Comparison of ENCODE assay signal across 18 mouse cellular contexts in genomic region chr5:90507411-90507949, GRCm38 (mm10). TPM values are rescaled to one million over a fixed set of nuclear protein-coding genes. Genes with fewer than 3 reads are reported as not detected.
A peak's percentile ranks its signal among the peaks of the same experiment; 100 is the strongest.
DNase-seq lines count a peak whose midpoint lies in the region; ATAC-seq and TF ChIP-seq lines count a peak whose summit lies in the region.
"Had no signal": no experiment of that assay in that cellular context is flagged by ENCODE, and none has a peak within 500 bp of the region (broad histone marks: within the 10 kb centered on the region; RNA-seq: fewer than 3 reads in every experiment).

No protein-coding gene starts in this region.

- no peaks in the 10 kb centered on the region for H3K9me3 ChIP-seq in ES-Bruce4 (replicated peaks; ENCODE audit: control insufficient read depth, insufficient read depth, low read length, poor library complexity, severe bottlenecking)
- no peaks in the 10 kb centered on the region for H3K9me3 ChIP-seq in forebrain, embryonic 13.5 days (replicated peaks)
- no peaks in the 10 kb centered on the region for H3K9me3 ChIP-seq in midbrain, embryonic 10.5 days (replicated peaks)
- H3K9me3 ChIP-seq: liver, embryonic 15.5 days had no signal

- no peak for TF ChIP-seq POLR2A in ES-Bruce4 (IDR thresholded peaks at IDR 0.05; ENCODE audit: insufficient read depth, low read length)

- no peaks in the 10 kb centered on the region for H3K4me1 ChIP-seq in ES-Bruce4 (ENCODE audit: control insufficient read depth, insufficient read depth, low read length)
- 0 out of 2 replicates have a peak, but pooled peaks cover 6% of the 10 kb centered on the region for H3K4me1 ChIP-seq in forebrain, embryonic 13.5 days
- H3K4me1 ChIP-seq in midbrain, embryonic 10.5 days: peaks cover 6% of the 10 kb centered on the region
- H3K4me1 ChIP-seq: liver, embryonic 15.5 days had no signal

- 29% methylated on average over 13 of the region's 13 CpGs for WGBS in forebrain, embryonic 13.5 days
- WGBS in midbrain, embryonic 10.5 days: 53% methylated on average over 13 of the region's 13 CpGs

- TF ChIP-seq CTCF in ES-Bruce4 (IDR thresholded peaks at IDR 0.05; ENCODE audit: low read depth, low read length): no peak

- no peak overlapping the region for H3K27ac ChIP-seq in ES-Bruce4 (ENCODE audit: insufficient read depth, low read length)
- no peak overlapping the region for H3K27ac ChIP-seq in forebrain, embryonic 13.5 days
- H3K27ac ChIP-seq in midbrain, embryonic 10.5 days (replicated peaks): peak overlapping the region; percentile 39
- H3K27ac ChIP-seq: liver, embryonic 15.5 days had no signal

- H3K4me3 ChIP-seq in ES-Bruce4 (ENCODE audit: low read depth, low read length): peak overlapping the region; percentile 54
- H3K4me3 ChIP-seq in forebrain, embryonic 13.5 days: no peak overlapping the region
- no peak overlapping the region for H3K4me3 ChIP-seq in midbrain, embryonic 10.5 days
- H3K4me3 ChIP-seq: liver, embryonic 15.5 days had no signal

- no peak overlapping the region for H3K4me2 ChIP-seq in forebrain, embryonic 13.5 days
- H3K4me2 ChIP-seq: liver, embryonic 15.5 days had no signal

- TF ChIP-seq EP300 in ES-Bruce4 (IDR thresholded peaks at IDR 0.05; ENCODE audit: insufficient read depth, low read depth, low read length): no peak

- DNase-seq in frontal cortex, postnatal 36 days (ENCODE audit: low spot score in 2 of 2): no peak
- DNase-seq in midbrain, embryonic 10.5 days (ENCODE audit: low spot score): peak; percentile 14
- no peak for DNase-seq in urinary bladder, postnatal 25 days (ENCODE audit: low spot score)
- no peak for DNase-seq in thymus, postnatal 25 days
- DNase-seq in left cerebral cortex, postnatal 36 days (ENCODE audit: low spot score in 2 of 2): no peak
- DNase-seq: adrenal gland, postnatal 36 days; cerebellum, adult 11-12 months; heart, postnatal 10 days; right cerebral cortex, adult 18-20 months had no signal

- H3K9ac ChIP-seq in ES-Bruce4 (ENCODE audit: low read depth, poor library complexity, severe bottlenecking): no peak overlapping the region
- H3K9ac ChIP-seq in forebrain, embryonic 13.5 days: peak overlapping the region; percentile 37; the same call in 1 of the 2 replicates
- H3K9ac ChIP-seq: liver, embryonic 15.5 days had no signal

- ATAC-seq in frontal cortex, adult (ENCODE audit: low TSS enrichment): 0 out of 2 replicates have a peak, but pooled peaks have one; percentile 14
- ATAC-seq in forebrain, embryonic 13.5 days: peak; percentile 61; the same call in 1 of the 2 replicates

- no peaks in the 10 kb centered on the region for H3K36me3 ChIP-seq in ES-Bruce4 (ENCODE audit: control insufficient read depth, insufficient read depth, low read length, poor library complexity, severe bottlenecking)
- no peaks in the 10 kb centered on the region for H3K36me3 ChIP-seq in forebrain, embryonic 13.5 days (ENCODE audit: poor library complexity, severe bottlenecking)
- H3K36me3 ChIP-seq in midbrain, embryonic 10.5 days: no peaks in the 10 kb centered on the region
- H3K36me3 ChIP-seq: liver, embryonic 15.5 days had no signal

- intact Hi-C loops in left cerebral cortex, postnatal 36 days (cut with DNase I): loop anchor here (10.0 kb wide), 1 partner anchor 303 kb away; no protein-coding TSS in a partner anchor

- no peaks in the 10 kb centered on the region for H3K27me3 ChIP-seq in ES-Bruce4 (ENCODE audit: control insufficient read depth, insufficient read depth, low read length, poor library complexity, severe bottlenecking)
- H3K27me3 ChIP-seq in forebrain, embryonic 13.5 days: no peaks in the 10 kb centered on the region
- no peaks in the 10 kb centered on the region for H3K27me3 ChIP-seq in midbrain, embryonic 10.5 days (ENCODE audit: low read depth, poor library complexity, severe bottlenecking)
- H3K27me3 ChIP-seq: liver, embryonic 15.5 days had no signal

RNA-seq across cellular contexts. Expression of gene Afm, which starts 11.3 kb away (rescaled TPM):
- polyA plus RNA-seq in ES-Bruce4 (2011; ENCODE audit: insufficient read depth, insufficient read length, low read depth, missing spikeins): 0.67 and 0.70 TPM in 2 replicates
- not detected in 2 replicates for polyA plus RNA-seq in forebrain, embryonic 13.5 days (2015; fragmentation: Nextera tagmentation; extraction: Ambion mirVana)
- not detected in 2 replicates for polyA plus RNA-seq in midbrain, embryonic 10.5 days (2016; fragmentation: Nextera tagmentation; extraction: Ambion mirVana)
- not detected for total RNA-seq in left cerebral cortex, postnatal 36 days (2021)
- total RNA-seq: granulocyte monocyte progenitor cell, adult 5-6 weeks; heart, postnatal 10 days; layer of hippocampus, adult 18-20 months; left cerebral cortex, postnatal 14 days had no signal
- polyA plus RNA-seq: embryonic facial prominence, embryonic 11.5 days; frontal cortex, adult 2 months had no signal

RNA-seq across cellular contexts. Expression of gene Afp, which starts 16.9 kb away (rescaled TPM):
- polyA plus RNA-seq in ES-Bruce4 (2011; ENCODE audit: insufficient read depth, insufficient read length, low read depth, missing spikeins): not detected in 2 replicates
- polyA plus RNA-seq in forebrain, embryonic 13.5 days (2015; fragmentation: Nextera tagmentation; extraction: Ambion mirVana): 0.27 and 8.8 TPM in 2 replicates
- 0.16 TPM in 1 of 2 replicates, not detected in the other for polyA plus RNA-seq in midbrain, embryonic 10.5 days (2016; fragmentation: Nextera tagmentation; extraction: Ambion mirVana)
- not detected for total RNA-seq in left cerebral cortex, postnatal 36 days (2021)
- total RNA-seq: adrenal gland, postnatal 36 days; heart, postnatal 10 days; layer of hippocampus, adult 18-20 months; left cerebral cortex, postnatal 14 days had no signal

RNA-seq across cellular contexts. Expression of gene Alb, which starts 46.8 kb away (rescaled TPM):
- not detected in 2 replicates for polyA plus RNA-seq in ES-Bruce4 (2011; ENCODE audit: insufficient read depth, insufficient read length, low read depth, missing spikeins)
- 5.3 TPM in 1 of 2 replicates, not detected in the other for polyA plus RNA-seq in forebrain, embryonic 13.5 days (2015; fragmentation: Nextera tagmentation; extraction: Ambion mirVana)
- polyA plus RNA-seq in midbrain, embryonic 10.5 days (2016; fragmentation: Nextera tagmentation; extraction: Ambion mirVana): not detected in 2 replicates
- total RNA-seq in left cerebral cortex, postnatal 36 days (2021): not detected
- total RNA-seq: granulocyte monocyte progenitor cell, adult 5-6 weeks; layer of hippocampus, adult 18-20 months had no signal

RNA-seq across cellular contexts. Expression of gene 5830473C10Rik, which starts 53.4 kb away (rescaled TPM):
- polyA plus RNA-seq in ES-Bruce4 (2011; ENCODE audit: insufficient read depth, insufficient read length, low read depth, missing spikeins): not detected in 2 replicates
- polyA plus RNA-seq in forebrain, embryonic 13.5 days (2015; fragmentation: Nextera tagmentation; extraction: Ambion mirVana): not detected in 2 replicates
- not detected in 2 replicates for polyA plus RNA-seq in midbrain, embryonic 10.5 days (2016; fragmentation: Nextera tagmentation; extraction: Ambion mirVana)
- total RNA-seq in left cerebral cortex, postnatal 36 days (2021): under 1 TPM; 0.16 to 0.27 TPM
- total RNA-seq: adrenal gland, postnatal 36 days; granulocyte monocyte progenitor cell, adult 5-6 weeks; heart, postnatal 10 days; layer of hippocampus, adult 18-20 months had no signal
- polyA plus RNA-seq: embryonic facial prominence, embryonic 11.5 days had no signal
